Mouse (Mus musculus) kidney, adult 9 months (tissue): ENCODE results near the gene Pccb.

Source experiments
- DNase-seq: peaks from one replicate; pipeline ENCODE4 v3.0.0; 2022

Gene Pccb

DNA sequence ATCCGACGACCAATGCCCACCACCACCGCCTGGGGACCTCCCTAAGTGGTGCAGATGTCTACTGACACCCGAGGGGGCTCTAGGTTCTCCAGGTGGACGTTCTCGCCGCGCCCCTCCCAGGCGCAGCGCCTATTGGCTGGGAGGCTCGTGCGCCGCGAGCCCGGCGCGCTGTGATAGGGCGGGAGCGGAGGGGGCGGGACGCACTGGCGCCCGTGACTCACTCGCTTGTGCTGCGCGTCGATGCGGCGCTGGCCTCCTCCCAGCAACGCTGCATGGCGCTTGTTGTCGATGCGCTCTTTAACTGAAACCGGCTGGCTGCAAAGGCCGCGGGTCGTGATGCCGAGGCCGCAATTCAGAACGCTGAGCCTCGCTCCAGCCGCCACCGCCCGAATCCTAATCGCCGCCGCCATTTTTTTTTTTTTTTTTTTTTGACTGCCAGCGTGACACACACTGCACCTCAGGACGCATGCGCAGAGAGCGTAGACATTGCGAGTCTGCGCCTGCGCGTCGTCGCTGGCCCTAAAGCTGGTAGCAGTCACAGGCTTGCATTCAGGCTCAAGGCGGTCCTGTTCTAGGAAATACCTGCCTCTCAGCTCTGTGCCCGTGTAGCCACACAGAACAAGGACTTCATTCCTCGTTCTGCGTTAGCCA, at the start of gene Pccb:
Gene Pccb, minus strand, starts transcription at position 451 of the 651 bp plus-strand sequence.
- peak; percentile 98 for DNase-seq

DNA sequence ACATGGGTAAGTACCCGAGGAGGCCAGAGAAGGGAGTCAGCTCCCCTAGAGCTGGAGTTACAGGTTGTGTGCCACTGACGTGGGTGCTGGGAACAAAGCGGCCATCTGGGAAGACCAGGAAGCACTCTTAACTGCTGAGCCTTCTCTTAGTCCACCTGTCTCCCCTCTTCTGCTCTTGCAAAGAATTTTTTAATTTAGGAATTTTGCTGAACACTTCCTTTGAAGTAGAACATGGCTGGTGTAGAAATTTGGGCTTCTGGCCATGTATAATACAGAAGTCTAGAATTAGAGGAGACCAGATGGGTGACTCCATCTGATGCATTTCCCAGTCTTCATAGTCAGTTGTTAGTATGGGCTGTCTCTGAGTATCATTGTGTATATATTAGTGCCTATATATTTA, 49.0 kb upstream of the Pccb start:
- no peak for DNase-seq

DNA sequence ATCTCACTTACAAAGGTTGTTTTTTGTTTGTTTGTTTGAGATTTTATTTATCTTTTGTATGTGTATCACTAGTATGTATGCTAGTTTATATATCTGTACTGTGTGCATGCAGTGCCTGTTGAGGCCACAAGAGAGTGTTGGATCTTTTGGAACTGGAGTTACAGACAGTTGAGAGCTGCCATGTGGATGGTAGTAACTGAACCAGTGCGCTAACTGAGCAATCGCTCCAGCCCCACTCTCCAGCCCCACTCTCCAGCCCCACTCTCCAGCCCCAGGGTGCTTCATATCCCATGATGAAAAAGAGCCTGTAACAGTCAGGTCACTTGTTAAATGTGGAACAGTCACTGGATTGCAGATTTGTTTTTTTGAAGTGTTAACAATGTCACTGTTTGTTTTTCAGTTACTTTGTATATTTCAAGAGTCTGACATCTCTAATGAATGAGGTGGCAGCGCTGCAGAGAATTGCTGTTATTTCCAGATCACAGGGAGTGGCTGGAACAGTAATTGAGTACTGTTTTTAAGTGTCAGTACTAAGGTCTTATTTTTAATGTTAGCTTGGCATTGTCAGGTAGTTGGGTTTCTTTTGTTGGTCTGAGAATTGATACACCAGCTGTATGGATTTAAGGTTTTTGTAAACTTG, 45.5 kb upstream of the Pccb start:
- no peak for DNase-seq

DNA sequence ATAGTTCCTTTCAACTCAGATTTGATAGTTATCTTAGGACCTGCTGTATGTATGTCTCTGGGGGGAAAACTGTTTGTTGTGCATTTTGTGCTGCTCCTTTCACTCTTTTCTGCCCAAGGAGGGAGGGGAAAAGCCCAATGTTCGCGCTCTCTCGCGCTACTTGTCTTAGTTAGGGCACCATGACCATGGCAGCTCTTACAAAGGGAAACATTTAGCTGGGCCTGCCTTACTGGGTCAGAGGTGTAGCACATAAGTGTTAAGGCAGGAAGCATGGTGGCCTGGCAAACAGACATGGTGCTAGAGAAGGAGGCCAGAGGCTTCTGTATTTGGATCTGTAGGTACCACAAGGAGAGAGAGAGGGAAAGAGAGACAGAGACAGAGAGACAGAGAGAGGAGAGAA, 43.9 kb upstream of the Pccb start:
- no peak for DNase-seq

DNA sequence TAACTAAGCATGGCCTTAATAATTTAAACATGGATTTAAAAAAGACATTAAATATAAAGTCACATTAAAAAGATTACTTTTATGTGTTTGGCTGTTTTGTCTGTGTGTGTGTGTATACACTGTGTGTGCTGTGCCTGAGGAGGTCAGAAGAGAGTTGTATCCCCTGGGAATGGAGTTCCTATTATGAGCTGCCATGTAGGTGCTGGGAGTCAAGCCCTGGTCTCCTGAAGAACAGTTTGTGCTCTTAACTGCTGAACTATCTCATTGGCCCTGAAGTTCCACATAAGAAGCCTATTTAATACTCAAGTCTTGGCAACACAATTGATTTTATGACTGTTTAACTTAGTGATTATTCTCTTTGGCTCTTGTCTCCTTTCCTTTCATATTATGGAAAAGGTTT, 42.8 kb upstream of the Pccb start:
- DNase-seq = no peak

DNA sequence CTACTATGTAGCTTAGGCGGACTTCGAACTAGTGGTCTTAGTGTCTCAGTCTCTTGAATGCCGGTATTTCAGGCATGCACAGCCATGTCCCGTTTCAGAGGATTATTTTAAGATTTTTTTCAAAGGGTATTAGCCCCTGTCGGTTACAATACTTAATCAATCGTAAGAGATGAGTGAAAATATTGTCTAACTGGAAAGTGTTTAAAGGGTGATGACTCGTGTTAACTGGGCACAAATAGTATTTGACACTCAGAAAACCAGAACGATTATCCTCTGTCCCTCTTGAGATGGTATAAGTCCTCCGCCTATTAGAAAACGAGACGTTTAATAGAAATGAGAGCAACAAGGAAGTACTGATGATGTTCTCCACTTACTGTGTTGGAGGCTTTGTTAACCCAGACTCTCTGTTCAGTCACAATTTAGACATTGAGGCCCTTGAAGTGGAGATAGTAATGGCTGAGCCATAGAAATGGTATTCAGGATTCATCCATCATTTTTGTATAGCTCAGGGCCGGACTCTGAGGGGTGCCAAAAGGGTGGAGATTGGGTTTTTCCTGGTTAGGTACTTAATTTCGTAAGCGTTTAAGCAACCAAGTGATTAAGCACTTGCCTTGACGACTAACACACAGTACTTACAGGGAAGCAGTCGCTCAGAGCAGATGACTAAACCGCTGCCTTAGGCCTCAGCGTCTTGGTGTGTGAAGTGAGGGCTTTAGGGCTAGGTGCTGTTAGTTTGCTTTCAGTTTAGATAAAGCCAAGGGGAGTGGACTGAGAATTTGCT, 41.6 kb upstream of the Pccb start:
- peak; percentile 41 for DNase-seq

DNA sequence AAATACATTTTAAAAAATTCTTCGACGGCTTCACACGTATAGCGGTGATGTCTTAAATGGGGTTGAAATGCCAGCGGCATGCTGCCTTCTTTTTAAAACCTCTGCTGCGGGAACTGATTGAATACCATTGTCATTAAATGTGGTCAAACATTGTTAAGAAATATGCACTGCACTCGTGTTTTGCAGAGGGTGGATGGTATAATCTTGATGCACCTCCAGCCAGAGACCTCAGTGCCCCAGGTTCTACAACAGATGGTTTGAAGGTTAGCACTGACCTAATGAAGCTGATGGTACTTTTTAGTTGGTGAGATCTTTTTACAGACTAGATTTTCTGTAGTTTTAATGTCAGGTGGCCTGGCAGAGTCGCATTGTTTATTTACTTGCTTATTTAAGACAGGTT, 41.0 kb upstream of the Pccb start:
- DNase-seq = no peak

DNA sequence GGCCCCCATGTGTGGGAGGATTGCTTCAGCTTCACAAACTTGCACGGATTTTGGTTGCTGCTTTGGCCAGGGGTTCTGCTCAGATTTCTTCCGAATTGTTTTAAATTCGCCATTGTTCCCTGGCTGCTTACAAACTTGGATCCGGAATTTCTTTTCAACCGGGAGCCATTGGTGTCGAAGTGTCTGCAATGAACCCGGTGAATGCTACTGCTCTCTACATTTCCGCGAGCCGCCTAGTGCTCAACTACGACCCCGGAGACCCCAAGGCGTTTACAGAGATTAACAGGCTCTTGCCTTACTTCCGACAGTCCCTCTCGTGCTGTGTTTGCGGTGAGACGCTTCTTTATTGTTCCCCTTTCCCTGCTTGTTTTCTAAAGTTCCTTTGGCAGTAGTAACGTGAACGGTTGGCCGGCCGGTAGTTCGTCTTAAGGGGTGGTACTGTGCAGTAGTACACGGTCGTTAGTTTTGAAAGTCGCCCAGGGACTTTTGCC, 40.4 kb upstream of the Pccb start:
- peak; percentile 39 for DNase-seq

DNA sequence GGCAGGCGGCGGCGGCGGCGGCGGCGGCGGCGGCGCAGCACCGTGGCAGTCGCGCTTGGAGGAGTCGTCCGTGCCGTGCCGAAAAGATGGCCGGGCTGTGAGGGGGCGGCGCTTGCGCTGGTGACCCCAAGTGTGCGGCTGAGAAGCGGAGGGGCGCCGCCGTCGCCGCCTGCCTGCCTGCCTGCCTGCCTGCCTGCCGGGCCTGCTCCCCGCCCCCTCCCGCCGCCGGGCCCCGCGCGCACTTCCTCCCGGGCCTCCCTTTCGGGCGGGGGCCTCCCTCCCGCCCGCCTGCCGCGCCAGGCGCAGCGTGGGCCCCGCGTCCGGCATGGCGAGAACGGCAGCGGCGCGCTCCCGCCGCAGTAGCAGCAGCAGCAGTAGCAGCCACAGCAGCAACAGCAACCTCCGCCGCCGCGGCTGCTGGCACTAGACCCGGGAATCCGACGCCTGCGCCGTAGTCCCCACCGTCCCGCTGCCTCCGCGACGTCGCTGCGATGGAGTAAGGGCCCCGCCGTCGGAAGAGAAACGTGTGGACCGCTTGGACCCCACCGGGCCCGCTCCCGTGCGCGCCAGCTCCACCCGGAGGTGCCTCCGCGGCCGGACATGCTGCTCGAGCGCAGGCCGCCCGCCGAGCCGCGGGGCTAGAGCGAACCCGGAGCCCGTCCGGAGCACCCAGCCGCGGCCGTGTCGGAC, 39.8 kb upstream of the Pccb start:
- peak; percentile 85 for DNase-seq

DNA sequence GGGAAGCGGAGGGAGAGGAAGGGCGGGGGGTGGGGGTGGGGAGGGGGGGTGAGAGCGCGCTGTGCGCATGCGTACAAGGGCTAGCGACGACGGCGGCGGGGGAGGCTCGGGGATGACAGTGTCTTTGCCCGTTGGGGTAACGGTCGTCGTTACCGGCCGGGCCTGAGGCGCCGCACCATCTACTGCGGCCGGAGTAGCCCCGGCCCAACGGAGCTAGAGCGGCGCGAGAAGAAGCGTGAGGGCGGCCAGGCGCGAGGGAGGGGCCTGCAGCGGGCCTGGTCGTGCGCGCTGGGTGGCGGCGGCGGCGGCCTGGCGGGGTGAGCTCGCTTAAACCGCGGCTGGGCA, 39.3 kb upstream of the Pccb start, which contains the start of gene Msl2:
Gene Msl2, plus strand, starts transcription at position 115 of the 345 bp plus-strand sequence.
- no peak for DNase-seq

DNA sequence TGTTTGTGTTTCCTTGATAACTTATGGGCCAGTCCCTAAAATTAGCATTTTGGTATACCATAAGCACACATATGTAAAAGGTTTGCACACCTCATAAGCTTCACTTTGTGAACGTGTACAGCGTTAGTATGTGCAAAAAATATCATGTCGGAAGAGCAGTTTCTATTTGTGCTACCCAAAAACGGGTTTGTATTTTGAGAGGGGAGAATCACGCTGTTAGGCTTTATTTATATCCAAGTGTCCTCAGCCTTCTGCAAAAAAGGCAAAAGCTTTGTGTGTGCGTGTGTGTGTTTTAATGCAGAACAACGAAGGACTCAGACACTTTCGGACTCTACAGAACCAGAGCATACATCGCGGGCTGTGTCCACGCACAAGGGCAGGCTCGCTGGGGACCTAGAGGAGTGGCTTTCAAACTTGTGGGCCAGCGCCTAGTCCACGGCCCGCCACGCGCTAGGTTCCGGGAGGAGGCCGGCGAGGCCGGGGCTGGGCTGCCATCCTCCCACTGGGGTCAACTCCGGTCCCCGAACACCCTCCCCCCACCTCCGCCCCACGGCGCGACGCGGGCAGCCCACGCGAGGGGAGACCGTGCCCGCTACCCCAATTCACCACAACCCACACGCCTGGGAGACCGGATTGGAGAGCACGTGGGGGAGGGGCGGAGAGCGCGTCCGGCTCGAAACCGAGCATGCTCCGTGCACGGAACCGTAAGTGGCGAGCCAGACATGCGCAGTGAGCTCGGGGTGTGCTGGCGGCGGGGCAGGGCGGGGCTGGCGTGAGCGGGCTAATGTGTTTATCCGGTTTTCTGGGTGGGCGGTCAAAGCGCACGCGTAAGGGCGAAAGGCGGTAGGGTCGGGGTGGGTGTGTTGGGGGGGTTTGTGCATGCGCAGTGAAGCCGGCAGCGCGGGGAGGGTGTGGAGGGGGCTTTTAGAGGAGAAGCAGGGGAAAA, 38.6 kb upstream of the Pccb start:
- peak; percentile 99 for DNase-seq

DNA sequence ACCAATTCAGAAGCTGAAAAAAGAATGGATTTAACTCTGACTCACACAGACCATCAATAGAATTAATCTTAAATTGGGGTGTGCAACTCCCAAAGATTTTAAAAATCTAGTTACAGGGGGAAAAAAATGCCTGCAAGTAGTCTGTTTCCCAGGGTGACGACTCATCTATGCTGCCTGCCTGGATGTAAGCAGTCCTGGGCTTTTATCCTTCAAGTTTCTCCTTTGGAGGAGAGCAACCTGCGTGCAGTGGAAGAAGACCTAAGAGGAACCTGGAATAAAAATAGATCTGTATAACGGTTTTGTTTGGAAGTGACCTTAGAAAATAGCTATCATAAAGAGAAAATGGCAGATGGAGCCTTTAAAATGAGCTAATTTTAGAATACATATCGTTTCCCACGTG, 37.8 kb upstream of the Pccb start:
- DNase-seq = no peak

DNA sequence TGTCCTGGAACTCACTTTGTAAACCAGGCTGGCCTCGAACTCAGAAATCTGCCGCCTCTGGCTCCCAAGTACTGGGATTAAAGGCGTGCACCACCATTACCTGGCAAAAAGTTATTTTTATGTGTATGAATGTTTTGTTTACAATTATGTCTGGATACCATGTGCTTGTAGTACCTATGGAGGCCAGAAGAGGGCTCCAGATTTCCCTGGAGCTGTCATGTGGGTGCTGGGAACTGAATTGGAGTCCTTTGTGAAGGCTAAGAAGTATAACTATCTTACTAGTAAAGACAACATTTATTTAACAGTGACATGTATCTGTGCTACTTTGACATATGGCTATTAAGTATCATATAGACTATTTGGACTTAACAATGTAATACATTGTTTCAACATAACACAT, 35.1 kb upstream of the Pccb start:
- DNase-seq = no peak

DNA sequence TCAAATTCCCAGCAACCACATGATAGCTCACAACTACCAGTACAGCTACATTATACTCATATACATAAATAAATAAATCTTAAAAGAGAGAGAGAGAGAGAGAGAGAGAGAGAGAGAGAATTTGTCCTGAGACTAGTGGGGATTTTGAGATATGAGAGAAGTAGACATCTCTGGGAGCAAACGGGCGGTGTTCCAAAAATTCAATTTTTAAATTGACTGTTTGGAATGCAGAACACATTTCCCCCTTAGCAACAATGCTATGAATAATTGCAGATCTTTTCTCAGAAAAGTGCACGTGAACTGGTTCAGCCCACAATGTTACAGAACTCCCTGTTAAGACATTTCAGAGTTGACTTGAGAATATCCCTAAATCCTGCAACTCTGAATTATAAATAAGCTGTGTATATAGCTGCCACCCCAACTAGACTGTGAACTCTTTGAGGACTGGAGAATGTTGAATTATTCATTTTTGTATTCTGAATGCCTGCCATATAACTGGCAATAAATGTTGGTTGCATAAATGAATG, 30.4 kb upstream of the Pccb start:
- no peak for DNase-seq

DNA sequence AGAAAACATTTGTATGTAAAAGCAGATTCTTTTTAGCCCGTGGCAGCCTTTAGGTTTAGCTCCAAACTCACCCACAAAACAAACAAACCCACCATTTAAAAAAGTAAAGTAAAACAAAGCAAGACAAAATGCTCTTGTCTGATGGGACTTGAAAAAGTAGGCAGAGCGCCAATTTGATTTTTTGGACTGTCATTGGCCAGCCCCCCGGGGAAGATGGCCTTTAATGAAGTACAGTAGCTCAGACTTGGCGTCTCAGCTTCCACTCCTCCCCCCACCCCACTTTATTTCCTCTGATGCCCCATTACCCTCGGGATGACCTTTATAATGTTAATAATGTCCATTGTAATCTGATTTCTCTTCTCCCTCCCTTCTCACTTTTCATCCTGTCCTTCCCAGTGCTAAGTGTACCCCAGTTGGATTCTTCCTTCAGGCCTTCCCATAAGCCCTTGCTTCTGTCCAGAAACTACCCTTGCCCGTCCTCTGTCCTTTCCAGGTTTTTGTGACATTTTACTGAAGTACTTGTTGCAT, 27.6 kb upstream of the Pccb start:
- DNase-seq = no peak

DNA sequence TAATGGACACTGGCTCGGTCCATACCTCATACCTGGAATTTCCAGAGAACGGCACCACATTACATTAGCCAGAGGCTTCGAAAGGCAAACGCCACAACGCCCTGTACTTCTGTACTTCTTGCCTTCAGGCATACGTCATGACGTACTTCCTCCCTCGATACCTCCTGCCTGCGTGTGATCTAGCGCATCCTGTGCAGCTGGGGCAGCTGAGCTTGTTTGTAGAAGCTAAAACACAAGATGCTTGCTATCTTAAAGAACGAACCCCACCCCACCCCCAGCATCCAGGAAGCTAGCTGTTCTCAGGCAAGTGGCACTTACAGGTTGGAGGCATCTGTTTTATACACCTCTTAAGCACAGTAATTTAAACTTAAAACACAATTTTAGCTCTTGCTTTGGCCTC, 26.3 kb upstream of the Pccb start:
- no peak for DNase-seq

DNA sequence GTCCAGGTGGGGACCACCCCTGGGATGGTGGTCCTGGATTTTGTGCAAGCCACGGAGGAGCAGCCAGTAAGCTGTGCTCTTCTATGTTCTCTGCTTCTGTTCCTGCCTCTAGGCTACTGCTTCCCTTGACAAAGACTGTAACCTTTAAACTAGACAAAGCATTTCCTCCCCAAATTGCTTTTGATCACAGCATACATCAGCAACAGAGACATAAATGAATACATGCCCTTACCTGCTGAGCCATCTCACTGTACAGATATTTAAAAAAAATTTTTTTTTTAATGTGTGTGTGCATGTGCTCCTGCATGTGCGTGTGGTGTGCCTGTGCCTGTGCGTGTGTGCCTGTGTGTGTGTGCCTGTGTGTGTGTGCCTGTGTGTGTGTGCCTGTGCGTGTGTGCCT, 22.5 kb upstream of the Pccb start:
- DNase-seq = no peak

DNA sequence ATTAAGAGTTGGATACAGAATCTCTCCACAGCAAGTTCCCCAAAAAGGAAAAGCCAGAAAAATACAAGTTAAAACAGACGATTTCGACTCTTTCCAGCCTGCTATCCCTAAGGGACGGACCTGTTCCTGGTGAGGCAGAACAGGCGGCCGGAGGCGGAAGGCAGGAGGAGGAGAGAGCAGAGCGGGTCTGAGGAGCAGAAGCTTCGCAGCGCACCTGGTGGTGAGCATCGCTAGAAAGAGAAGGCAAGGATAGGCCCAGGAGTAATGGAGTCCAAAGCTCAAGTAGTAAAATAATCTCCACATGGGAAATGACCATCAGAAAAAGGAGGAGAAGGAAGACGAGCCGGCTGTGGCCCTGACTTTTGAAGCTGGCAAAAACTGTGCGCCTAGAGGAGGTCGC, 18.6 kb upstream of the Pccb start:
- no peak for DNase-seq

DNA sequence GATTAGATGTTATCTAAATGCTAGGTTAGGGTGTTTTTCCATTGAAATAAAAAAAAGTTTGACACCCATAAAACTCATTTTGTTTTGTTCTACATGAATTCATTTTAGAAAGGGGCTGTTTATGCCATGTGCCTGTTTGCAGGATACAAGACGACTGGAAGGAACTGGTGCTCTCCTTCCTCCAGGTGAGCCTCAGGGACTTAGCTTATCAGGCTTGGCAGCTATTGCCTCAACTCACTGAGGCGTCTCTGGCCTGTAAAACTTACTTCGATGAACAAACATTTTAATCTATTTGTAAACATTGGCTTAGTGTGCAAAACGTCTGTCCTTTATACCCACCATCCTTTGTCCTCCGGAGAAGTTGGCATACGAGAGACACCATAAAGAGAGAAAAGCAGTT, 18.0 kb upstream of the Pccb start:
- no peak for DNase-seq

DNA sequence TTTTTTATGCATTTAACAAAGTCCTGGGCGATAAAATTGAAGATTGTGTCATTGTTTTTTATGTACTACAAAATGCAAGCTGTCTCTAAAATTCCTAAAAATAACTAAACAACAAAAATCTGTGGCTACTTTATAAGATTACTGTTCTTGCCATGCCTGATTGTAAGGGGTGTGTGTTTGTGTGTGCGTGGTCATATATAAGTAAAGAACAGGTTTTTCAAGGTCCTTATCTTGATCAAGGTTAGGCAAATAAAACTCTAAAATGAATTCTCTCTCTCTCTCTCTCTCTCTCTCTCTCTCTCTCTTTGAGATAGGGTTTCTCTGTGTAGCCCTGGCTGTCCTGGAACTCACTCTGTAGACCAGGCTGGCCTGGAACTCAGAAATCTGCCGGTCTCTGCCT, 17.3 kb upstream of the Pccb start:
- no peak for DNase-seq

DNA sequence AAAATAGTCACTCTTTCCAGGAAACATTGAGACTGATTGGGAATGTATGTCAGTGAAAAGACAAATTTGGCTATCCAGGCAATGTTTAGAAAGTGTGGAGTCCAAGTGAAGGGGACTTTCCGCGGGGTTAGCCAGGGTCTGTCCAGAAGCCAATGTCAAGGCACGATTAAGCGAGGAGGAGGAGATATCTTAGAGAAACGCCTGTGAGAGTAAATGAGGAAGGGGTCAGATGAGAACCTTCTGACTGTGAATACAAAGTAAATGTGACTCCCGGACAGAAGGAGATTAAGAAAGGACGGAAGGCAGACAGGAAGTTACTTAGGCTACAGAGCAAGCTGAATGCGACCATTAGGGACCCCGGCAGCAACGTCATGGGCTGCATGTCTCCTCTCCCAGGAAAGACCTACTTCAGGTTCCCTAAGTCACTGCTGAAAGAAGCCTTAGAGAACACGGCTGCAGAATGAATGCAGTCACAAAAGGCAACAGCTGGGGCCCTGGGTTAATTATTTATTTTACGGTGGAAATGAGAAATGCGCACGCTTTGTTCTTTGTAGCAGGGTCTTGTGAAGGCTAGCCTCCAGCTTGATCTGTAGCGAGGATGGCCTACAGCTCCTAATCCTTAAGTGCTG, 11.1 kb upstream of the Pccb start:
- peak; percentile 65 for DNase-seq
